Mouse (Mus musculus) monocyte, adult 2 months (primary cell): Measurements from ENCODE around the gene Rspo3.

Experiments
- DNase-seq, 2 experiments: peaks; one replicate each; pipeline ENCODE4 v3.0.0; 2022; ENCODE audit warnings: low spot score in 2 of 2, low read depth in 1 of 2

The Rspo3 gene

GRCm38 (mm10) chr10:29535546-29536260 lies at the start of gene Rspo3:
TSS of gene Rspo3 (minus strand) at chr10:29535867.
- DNase-seq: no peak

- no peak for DNase-seq
Observed at GRCm38 (mm10) chr10:29581940-29582339, 46.3 kb upstream of the Rspo3 start.

- DNase-seq: no peak
Observed at GRCm38 (mm10) chr10:29581476-29581875, 45.8 kb upstream of the Rspo3 start.

- DNase-seq: no peak
Observed at GRCm38 (mm10) chr10:29555983-29556382, 20.3 kb upstream of the Rspo3 start.

GRCm38 (mm10) chr10:29554365-29554764 lies 18.7 kb upstream of the Rspo3 start:
- no peak for DNase-seq

- DNase-seq: no peak
Observed at GRCm38 (mm10) chr10:29542982-29543381, 7.3 kb upstream of the Rspo3 start.

GRCm38 (mm10) chr10:29539516-29539915 lies 3.8 kb upstream of the Rspo3 start:
- no peak for DNase-seq

- no peak for DNase-seq
Observed at GRCm38 (mm10) chr10:29538791-29539190, 3.1 kb upstream of the Rspo3 start.

GRCm38 (mm10) chr10:29534830-29535227 lies 838 bp downstream of the Rspo3 start:
- DNase-seq: no peak

GRCm38 (mm10) chr10:29533846-29534829 lies 1.5 kb downstream of the Rspo3 start:
- DNase-seq: no peak

- no peak for DNase-seq
Observed at GRCm38 (mm10) chr10:29532821-29533715, 2.6 kb downstream of the Rspo3 start.

GRCm38 (mm10) chr10:29513563-29513962 lies 22.1 kb downstream of the Rspo3 start:
- DNase-seq: no peak

GRCm38 (mm10) chr10:29508167-29508566 lies 27.5 kb downstream of the Rspo3 start:
- DNase-seq: no peak

GRCm38 (mm10) chr10:29497205-29497822 lies 38.4 kb downstream of the Rspo3 start:
- DNase-seq: no peak

GRCm38 (mm10) chr10:29493996-29494395 lies 41.7 kb downstream of the Rspo3 start:
- DNase-seq: no peak

- no peak for DNase-seq
Observed at GRCm38 (mm10) chr10:29480945-29481344, 54.7 kb downstream of the Rspo3 start.

- DNase-seq: no peak
Observed at GRCm38 (mm10) chr10:29479401-29479800, 56.3 kb downstream of the Rspo3 start.

GRCm38 (mm10) chr10:29470454-29470853 lies 65.2 kb downstream of the Rspo3 start:
- no peak for DNase-seq

- no peak for DNase-seq
Observed at GRCm38 (mm10) chr10:29460100-29460499, 75.6 kb downstream of the Rspo3 start.

GRCm38 (mm10) chr10:29459632-29460031 lies 76.0 kb downstream of the Rspo3 start:
- DNase-seq: no peak

- DNase-seq: no peak
Observed at GRCm38 (mm10) chr10:29445076-29445475, 90.6 kb downstream of the Rspo3 start.
